ENCODE assay signal across 8 mouse cellular contexts in the genomic region with DNA sequence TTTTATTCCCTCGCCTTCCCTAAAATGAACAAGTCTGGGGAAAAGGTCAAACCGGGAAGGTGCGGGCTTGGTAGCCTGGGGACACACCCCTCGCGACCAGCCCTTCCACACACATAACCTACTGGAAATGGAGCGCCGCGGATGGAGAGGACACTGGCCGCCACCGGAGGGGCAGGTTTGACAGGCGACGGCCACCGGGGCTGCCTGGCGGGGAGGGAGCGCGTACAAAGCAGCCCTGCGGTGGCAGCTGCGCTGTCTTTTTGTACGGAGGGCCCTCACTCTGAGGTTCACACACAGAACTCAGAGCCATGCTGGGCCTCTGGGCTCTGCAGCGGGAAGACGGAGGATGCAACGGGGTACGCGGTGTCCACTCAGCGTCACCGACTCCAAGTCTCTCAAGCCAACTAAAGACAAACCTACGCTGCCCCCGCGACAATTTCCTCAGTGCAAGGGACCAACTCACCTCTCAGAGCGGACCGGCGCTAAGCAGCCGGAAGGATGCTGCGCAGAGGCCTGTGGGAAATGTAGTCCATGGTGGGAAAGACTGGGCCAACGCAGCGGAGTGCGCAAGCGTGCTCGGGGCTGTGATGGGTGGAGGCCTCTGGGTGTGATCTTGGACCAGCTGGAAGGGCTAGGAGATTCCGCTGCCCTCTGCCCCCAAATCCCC. TPM values are rescaled to one million over a fixed set of nuclear protein-coding genes. Genes with fewer than 3 reads are reported as not detected.
DNase-seq lines count a peak whose midpoint lies in the region; ATAC-seq lines count a peak whose summit lies in the region.

A gene (minus strand): TSS at position 499 of the 667 bp plus-strand sequence.

- peak within 1 kb of the TSS; percentile 61 for H3K9ac ChIP-seq in intestine, embryonic 14.5 days (ENCODE audit: low read length)

- ATAC-seq in intestine, embryonic 14.5 days (replicated peaks; ENCODE audit: low FRiP score, low TSS enrichment, low read depth), result peak; percentile 97

- no peaks in the 10 kb centered on the region for H3K9me3 ChIP-seq in intestine, embryonic 14.5 days (ENCODE audit: control insufficient read depth, low read length)

- peaks cover 7% of the 10 kb centered on the region; the same call in 1 of the 2 replicates for H3K4me1 ChIP-seq in intestine, embryonic 14.5 days (replicated peaks; ENCODE audit: control insufficient read depth, insufficient read depth, low read length)

- H3K27me3 ChIP-seq in intestine, embryonic 14.5 days (replicated peaks; ENCODE audit: control insufficient read depth, insufficient read depth, low read length), result no peaks in the 10 kb centered on the region

- peak within 1 kb of the TSS; percentile 39; the same call in 1 of the 2 replicates for H3K27ac ChIP-seq in intestine, embryonic 14.5 days (ENCODE audit: low read depth)

- intact Hi-C loops in gastrocnemius, postnatal 14 days (cut with DNase I; ENCODE audit: low total_unique reads), result no loop called here
- intact Hi-C loops in left cerebral cortex, postnatal 14 days (cut with DNase I), result no loop called here

- under 1% methylated on average over 40 of the region's 40 CpGs for WGBS in intestine, embryonic 14.5 days

- peak within 1 kb of the TSS; percentile 72 for H3K4me2 ChIP-seq in intestine, embryonic 14.5 days (ENCODE audit: low read length)

- peak within 1 kb of the TSS; percentile 62 for H3K4me3 ChIP-seq in intestine, embryonic 14.5 days (ENCODE audit: low read depth, low read length)

- peak; percentile 66 for DNase-seq in adipocyte (ENCODE audit: low spot score)
- DNase-seq in embryo, embryonic 10 days (ENCODE audit: low spot score), result peak; percentile 96
- DNase-seq in gastrocnemius, postnatal 14 days, result peak; percentile 91
- peak; percentile 88 for DNase-seq in intestine, embryonic 14.5 days (ENCODE audit: low spot score)
- peak; percentile 80 to 91 for DNase-seq in left cerebral cortex, postnatal 14 days (ENCODE audit: low spot score in 2 of 2)
- peak; percentile 91 for DNase-seq in mesoderm, embryonic 11.5 days (ENCODE audit: low read depth, low spot score)
- peak; percentile 89 to 93 for DNase-seq in right cerebral cortex, postnatal 36 days (ENCODE audit: low spot score in 2 of 2)
- peak; percentile 88 for DNase-seq in yolk sac, embryonic 10.5 days (ENCODE audit: low spot score)

- 0 out of 2 replicates have a peak, but pooled peaks cover 5% of the 10 kb centered on the region for H3K36me3 ChIP-seq in intestine, embryonic 14.5 days (ENCODE audit: control insufficient read depth, insufficient read depth, low read length)

RNA-seq across cellular contexts. Expression of the gene that starts here (rescaled TPM):
- total RNA-seq in gastrocnemius, postnatal 14 days (2021), result 1 to 10 TPM; 1.5 to 2.0 TPM
- 3.5 and 4.4 TPM in 2 replicates for polyA plus RNA-seq in intestine, embryonic 14.5 days (2014; fragmentation: Nextera tagmentation; extraction: Ambion mirVana)
- total RNA-seq in left cerebral cortex, postnatal 14 days (2021), result 1 to 10 TPM; 6.6 to 7.0 TPM

Comparison
In these comparisons a context has a peak if more than half of its experiments do, and no peak if none do; other contexts are left out.
1. Peak in every context shown above with its lines: DNase-seq, ATAC-seq, H3K4me3 ChIP-seq and H3K27ac ChIP-seq.